Mouse (Mus musculus): Measurements from ENCODE around the gene Gm10271. TPM values are rescaled to one million over a fixed set of nuclear protein-coding genes. Genes with fewer than 3 reads are reported as not detected.

The Gm10271 gene
- not detected for total RNA-seq (2021)
- long read RNA-seq, experiment 1 = 0 reads
- long read RNA-seq, experiment 2 = 0 reads

DNA sequence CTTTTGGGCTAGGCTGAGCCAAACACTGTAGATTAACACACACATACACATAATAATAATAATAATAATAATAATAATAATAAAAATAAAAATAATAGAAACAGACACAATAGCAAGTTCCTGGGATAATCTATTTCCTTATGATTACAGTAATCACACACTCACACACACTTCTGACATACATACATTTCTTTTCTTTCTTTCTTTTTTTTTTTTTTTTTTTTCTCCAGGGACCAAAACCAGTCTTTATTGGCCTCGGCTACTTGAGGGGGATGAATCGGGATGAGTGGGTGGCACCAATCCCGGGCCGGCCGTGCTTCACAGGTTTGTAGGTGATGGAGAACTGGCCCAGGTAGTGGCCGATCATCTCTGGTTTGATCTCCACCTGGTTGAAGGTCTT is at the start of gene Gm10271:
TSS of gene Gm10271 (minus strand) at position 101 of the 400 bp plus-strand sequence.
- no peak for DNase-seq

DNA sequence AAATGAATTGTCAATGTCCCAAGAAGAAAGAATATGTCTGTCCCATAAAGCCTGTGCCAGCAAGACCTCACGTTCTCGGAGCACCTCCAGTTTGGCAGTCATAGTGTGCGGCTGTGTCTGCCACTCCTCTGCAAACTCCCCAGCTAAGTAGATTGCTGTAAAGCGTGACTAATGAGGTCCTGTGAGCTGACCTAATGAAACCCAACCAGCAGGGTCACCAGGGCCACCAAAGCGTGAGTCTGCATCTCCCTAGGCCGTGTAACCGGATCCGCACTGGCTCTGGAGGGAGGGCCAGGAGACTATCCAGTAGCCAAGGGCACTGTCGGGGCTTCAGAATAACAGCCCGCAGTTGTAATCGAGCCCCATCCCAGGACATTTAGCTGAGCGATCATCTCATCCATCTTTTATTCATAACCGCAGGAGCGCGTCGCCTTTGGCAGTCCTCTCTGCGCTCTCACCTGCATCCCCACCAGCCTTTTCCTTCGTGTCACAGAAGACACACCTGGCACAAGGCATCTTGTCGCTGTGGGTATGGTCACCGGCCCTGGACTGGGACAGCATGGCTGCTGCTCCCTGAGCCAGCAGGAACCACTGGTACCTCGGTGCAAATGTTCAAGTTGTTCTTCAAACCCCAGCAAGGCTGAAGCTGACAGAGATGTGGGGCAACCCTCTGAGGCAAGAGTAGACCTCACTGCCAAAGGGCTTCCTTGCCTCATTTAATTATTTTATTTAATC is 48.8 kb upstream of the Gm10271 start:
- DNase-seq = no peak

DNA sequence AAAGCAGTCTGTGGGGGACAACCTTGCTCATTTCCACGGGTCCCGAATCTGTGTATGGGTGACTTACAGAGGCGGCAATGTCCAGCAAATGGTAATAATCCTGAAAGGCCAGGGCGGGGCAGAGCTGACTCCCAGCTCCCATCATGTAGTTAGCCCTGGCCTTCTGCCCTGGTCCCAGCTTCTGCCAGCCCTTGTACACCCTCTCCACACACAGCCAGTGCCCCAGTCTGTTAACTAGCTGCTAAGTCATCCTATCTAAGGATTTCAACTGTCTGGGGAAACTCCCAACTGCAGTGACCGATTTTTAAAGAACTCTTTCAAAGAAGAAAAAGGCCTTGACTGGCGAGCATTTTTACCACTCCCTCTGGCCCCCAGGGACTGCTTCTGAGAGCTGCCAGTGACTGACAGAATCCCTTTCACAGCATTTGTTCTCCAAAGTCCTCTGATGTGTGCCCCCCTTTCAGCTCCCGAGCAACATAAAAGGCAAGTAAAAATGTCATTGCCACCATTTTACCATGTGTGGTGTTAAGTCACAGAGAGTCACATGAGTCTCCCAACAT is 46.0 kb upstream of the Gm10271 start:
- DNase-seq = no peak

DNA sequence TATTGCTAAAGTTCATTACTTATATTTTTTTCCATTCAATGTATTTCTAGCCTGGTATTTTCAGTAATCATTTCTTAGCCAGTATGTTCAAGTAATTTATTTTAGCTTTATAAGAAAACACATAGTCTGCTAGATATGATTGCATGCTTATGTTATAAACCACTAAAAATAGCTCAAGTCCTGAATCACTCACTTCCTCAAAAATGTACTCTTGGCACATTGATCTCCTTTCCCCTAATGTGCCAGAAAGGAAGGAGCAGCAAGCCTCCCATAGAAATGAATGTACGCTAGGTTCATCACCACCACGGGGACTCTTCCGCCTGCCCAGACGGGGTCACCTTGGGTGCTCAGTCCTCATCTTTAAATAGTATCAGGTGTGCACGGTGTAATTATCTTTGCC is 42.2 kb upstream of the Gm10271 start:
- DNase-seq = no peak

DNA sequence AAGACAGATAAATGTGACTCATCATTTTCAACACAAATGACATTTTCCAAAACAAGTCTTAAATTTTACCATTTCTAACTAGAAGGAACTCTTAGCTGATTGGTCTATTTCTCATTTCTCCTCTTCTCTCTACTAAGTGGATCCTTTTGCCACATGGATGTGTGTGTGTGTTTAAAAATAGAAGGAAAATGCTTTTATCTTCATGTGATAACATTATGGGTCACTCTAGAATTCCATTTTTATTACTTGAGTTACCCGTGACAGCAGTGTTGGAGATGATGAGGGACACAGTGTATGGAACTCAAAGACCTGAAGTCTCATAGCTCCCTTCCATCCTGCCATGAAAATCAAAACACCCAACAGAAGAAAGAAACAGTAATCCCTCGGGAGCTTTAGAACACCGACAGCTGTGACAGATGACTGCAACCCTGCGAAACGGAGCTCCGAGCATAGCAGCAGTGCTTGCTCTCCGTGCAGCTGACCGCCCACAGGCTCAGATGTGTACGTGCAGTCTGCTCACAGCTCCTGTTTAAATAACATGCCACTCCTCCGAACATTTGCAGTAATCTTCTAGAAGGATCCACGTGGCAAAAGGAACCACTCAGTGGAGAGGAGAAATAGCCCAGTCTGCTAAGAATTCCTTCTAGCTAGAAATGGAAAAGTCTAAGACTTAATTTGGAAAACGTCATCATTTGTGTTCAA is 41.4 kb upstream of the Gm10271 start:
- no peak for DNase-seq

- DNase-seq = no peak
Measured at GRCm38 (mm10) chr10:117011047-117011446, 38.6 kb upstream of the Gm10271 start.

GRCm38 (mm10) chr10:117009691-117010090 is 37.3 kb upstream of the Gm10271 start:
- DNase-seq = no peak

DNA sequence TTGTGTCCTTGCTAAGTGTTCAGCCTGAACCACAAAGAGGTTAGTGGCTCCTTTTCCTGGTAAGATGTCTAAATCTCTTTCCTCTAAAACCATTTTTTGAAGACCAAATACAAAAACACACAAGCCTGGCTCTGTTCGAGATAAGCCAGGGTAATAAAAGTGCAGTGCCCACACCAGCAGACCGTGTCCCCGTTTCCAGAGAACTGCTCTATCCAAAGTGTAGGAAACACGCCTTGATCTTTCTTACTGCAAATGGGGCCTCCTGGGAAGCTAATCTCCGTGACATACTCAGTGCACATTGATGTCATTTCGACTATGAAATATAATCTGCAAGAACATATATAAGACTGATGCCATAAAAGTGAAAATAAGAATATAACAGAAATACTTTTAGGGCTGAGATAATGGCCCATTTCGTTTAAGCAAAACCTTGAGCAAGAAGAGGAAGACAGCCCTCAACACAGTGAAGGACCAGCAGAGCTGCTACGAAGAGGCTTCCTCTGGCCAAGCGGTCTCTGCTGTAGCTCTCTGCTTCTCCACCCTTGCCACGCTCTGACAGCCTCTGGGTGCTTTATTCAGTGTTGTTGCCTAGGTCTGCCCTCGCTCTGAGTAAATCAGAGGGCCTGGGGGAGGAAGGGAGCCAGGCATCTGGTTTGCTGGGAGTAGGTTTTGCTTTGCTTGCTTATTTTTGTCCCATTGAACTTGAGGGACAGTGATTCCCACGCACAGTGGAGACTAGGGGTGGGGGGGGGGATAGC is 33.5 kb upstream of the Gm10271 start:
- DNase-seq = no peak

GRCm38 (mm10) chr10:117004695-117005094 is 32.3 kb upstream of the Gm10271 start:
- DNase-seq = no peak

DNA sequence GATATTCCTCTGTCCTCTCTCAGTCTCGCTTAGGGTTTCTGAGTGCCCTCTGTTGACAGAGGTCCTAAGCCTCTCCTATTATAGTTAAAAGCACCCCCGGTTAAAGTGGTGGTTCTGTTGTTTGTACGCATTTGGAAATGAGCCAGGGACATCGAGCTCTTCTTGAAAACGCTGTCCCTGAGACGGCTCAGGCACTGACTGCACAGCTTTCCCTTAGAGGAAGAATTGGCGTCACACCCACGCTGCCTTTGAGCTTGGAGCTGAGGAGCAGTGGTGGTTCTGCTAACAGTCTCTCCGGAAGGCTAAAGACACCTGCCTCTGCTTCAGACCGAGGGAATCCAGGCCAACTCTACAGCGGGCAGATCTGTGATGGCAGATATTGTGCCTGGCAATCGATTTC is 28.6 kb upstream of the Gm10271 start:
- no peak for DNase-seq

GRCm38 (mm10) chr10:116998716-116999455 is 26.5 kb upstream of the Gm10271 start:
- DNase-seq = no peak

- peak; percentile 82 for DNase-seq
Measured at GRCm38 (mm10) chr10:116996236-116996600, 23.8 kb upstream of the Gm10271 start.

DNA sequence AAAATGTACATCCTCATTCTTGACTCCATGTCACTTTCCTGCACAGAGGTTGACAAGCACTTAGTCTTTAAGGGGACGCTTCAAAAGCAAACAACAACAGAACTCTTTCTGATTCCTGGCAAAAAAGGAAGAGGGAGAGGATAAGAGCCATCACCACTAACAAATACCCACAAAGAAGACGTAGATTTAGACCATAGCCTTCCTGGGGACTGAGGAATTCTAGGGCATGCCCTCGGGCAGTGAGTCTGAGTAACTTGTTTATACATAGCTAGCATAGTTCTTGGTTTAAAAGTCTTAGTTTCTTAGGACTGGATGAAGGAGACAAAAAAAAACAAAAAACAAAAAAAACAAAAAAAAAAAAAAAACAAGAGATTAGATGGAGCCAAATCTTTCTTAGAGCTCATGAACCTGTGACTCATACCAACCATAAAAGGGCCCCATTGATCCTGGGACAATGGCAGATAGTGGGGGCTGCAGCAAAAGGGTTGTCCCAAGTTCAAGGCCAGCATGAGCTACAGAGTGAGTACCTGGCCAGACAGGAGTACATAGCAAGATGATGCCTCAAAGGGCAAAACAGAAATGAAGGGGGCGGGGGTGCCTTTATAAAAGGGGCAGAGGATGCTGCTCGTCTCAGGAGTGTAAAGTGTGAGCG is 23.3 kb upstream of the Gm10271 start:
- DNase-seq = no peak

DNA sequence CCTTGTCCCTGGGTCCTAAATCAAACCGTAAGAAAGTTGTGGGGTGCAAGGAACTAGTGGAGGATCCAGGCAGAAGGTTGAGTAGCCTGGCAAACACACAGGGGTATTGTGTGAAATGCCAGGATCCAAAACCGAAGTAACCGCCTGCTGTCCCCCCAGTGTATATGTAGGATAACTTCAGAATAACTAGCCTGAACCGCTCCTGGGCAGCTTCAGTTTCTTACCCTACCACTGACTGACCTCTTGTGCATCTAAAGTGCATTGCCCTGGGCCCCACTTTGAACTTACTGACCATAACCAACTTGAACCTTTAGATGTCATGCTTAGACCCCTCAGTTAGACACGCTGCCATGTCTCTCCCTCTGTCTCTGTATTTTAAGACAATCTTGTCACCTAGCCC is 22.8 kb upstream of the Gm10271 start:
- no peak for DNase-seq

- DNase-seq = no peak
Measured at GRCm38 (mm10) chr10:116993971-116994370, 21.6 kb upstream of the Gm10271 start.

DNA sequence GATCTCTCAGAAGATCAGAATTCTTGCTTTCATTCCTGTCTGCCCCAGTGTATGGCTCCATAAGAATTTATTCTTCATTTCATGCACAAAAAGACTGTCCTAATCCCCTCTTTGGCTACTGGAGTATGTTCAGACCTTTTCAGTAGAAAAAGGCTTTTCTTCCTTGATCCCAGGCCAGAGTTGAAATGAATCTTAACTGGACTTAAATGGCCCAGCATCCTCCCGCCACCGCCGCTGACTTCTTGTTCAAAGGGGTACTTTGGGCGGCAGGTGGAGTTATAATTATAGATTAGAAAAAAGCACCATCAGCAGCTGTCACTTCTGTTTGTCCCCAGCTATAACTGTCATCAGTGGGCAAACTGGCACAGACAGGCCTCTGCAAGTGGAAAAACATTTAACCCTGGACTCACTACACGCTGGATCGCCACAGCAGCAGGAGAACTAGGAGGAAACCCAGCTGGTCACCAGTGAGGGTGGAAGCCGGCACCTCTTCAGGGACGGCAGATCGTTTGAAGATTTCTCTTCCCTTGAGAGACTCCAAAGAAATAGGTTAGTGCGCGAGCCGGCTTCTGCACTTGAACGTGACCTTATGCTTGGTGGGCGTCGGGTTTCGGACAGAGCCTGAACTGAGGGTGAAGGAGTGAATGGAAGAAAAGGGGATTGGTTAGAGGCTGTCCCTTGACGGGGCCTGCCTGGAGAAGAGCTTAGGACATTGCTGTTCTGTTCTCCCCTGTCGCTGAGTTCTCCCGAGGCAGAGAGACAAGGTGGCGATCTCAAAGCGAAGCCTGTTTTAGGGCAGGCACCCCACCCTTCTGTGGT is 14.1 kb upstream of the Gm10271 start, which contains the start of gene Best3:
TSS of gene Best3 (plus strand) at position 51 of the 819 bp plus-strand sequence.
- DNase-seq = no peak

DNA sequence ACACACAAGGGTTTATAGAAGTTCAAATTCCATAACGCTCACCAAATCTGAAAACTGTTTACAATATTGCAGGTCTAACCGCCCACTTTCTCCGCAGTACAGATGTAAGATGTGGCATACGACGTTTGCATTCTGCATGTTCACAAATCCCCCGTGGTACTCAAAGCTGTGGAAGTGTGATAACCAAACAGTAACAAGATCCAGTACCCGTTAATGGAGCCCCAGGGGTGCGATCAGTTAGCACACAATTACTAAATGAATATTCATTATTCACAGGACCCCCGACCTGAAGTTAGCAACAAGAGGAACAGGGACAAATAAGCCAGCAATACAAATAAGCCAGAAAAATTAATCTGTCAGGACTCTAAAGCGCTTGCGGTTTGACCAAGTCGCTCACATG is 12.4 kb upstream of the Gm10271 start:
- no peak for DNase-seq

DNA sequence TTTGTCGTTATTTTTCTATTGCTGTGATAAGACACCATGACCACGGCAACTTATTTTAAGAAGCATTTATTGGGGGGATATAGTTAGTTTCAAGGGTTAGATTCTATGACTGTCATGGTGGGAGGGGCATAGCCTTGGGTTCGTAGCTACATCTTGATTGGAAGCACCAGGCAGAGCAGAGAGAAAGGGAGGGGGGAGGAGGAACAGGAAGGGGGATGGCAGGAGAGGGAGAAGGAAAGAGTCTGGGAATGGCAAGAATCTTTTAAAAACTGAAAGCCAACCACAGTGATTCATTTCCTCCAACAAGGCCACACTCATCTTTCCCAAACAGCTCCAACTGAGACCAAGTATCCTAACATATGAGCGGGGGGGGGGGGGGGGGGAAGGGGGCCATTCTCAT is 10.1 kb upstream of the Gm10271 start:
- no peak for DNase-seq

- DNase-seq = peak; percentile 56
Measured at GRCm38 (mm10) chr10:116980888-116981287, 8.5 kb upstream of the Gm10271 start.

GRCm38 (mm10) chr10:116980273-116980672 is 7.9 kb upstream of the Gm10271 start:
- DNase-seq = no peak

GRCm38 (mm10) chr10:116978841-116979240 is 6.4 kb upstream of the Gm10271 start:
- peak; percentile 53 for DNase-seq
